Mouse (Mus musculus) testis, adult 2 months (tissue): ENCODE data around the gene Stard7.

Source experiments
- CTCF ChIP-seq: fragments of 200-500 bp; IDR thresholded peaks from 2 replicates; pipeline ENCODE4 v1.5.1; 2012; ENCODE audit warnings: low read depth, mild to moderate bottlenecking, inconsistent platforms, low read length, moderate library complexity; ENCODE audit not compliant: control insufficient read depth, insufficient read depth, insufficient replicate concordance
- POLR2A ChIP-seq: fragments of 200-500 bp; IDR thresholded peaks from 2 replicates; pipeline ENCODE4 v1.6.1; 2012; ENCODE audit warnings: low read depth, mild to moderate bottlenecking, inconsistent platforms, low read length, moderate library complexity; ENCODE audit not compliant: control insufficient read depth

DNA sequence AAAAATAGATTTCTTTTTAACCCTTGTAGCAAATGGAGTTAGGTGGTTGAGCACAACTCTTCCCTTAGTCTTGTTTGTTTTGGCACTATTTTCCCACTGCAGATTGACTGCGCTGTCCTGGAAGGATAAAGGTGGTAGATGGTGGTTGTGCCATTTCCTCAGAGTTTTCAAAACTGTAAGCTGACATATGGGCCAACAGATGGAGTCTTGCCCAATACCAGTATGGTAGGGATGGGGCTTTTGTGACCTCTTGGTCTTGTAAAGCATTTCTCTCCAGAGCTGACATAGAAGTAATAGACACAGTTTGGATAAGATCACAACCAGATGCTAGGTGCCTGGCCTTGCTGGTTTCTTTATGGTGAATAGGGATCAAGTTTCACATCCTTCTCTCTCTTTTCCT, 28.0 kb downstream of the Stard7 start:
- TF ChIP-seq CTCF, result no peak
- no peak for TF ChIP-seq POLR2A
